Mouse (Mus musculus) right cerebral cortex, postnatal 36 days (tissue): Measurements from ENCODE around the gene F11r.

Source experiments
- DNase-seq, 2 experiments: peaks; one replicate each; pipeline ENCODE4 v3.0.0; 2022; ENCODE audit warnings: low spot score in 2 of 2, mixed read lengths in 1 of 2

Gene F11r

DNA sequence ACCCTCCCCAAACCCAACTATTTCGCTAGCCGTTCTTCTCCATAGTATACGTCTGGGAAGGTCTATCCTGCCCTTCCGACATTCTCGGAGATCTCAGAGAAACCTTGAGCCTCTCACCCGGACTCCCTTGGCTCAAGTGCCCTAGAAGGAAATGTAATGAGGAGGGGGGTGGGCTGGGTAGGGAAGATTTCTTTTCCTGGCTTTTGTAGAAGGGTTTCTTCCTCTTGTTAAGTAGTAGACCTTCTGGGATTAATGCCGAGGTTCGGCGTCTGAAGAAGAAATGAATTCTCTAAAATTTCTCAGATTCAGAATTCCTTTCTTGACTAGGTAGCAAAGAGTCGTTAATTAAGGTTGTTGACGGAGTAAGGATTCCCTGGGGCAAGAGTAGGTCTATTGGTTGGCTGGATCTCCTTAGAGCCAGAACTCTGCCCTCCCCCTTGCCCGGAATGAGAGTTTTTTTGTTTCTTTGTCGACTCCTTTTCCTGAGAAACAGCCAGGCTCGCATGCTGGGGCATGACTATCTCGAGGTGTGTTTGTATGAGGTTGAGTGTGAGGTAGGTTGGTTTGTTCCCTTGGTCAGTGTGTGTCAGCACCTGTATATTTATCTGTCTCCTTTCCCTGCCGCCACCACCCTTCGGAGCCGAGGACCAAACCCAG, 807 bp downstream of the F11r start:
- no peak for DNase-seq

DNA sequence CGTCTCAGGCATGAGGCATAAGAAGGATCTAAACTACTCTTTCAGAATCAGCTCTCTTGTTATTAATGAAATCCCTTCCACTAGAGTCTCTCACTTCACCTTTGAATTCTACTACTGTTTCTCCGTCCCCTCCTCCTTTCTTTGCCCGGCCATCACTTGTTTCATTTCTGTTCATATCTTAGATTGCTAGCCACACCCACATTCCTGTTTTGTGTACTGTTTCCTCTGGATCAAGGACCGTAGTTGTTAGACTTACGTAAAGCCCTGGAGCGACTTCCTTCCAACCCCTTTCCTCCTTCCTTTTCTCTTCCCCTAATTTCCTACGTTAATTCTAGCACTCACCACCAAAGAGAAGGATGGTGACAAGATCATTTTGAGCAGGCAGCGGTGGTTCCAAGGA, 1.7 kb downstream of the F11r start:
- DNase-seq: no peak

DNA sequence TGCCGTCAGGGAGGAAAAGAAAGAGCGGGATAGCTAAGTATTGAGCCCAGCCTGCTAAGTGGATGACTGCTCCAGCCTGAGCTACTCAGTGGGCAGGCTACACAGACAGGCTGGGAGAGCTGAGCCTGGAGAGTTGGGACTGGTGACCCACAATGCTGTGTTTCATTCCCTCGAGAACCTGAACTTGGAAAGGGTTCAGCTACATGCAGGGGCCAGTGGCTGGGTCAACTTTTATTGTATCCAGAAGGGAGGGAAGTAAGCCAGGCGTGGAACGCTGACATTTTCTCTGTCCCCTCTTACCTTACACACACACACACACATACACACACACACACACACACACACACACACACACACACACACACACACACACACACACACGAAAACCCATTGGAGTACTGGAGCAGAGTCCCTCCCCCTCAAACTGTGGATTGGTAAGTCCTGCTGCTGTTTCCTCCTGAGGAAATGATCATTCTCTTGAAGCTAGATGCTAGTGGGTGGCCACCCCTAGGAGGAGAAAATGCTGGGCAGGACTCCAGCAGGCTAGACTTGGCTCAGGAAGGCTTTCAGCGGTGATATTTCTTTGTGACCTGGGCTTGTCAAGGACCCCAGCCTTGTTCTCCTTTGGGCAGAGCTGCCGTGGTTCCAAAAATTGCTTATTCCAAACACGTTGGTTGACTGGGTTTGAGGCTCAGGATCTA, 2.8 kb downstream of the F11r start:
- no peak for DNase-seq

DNA sequence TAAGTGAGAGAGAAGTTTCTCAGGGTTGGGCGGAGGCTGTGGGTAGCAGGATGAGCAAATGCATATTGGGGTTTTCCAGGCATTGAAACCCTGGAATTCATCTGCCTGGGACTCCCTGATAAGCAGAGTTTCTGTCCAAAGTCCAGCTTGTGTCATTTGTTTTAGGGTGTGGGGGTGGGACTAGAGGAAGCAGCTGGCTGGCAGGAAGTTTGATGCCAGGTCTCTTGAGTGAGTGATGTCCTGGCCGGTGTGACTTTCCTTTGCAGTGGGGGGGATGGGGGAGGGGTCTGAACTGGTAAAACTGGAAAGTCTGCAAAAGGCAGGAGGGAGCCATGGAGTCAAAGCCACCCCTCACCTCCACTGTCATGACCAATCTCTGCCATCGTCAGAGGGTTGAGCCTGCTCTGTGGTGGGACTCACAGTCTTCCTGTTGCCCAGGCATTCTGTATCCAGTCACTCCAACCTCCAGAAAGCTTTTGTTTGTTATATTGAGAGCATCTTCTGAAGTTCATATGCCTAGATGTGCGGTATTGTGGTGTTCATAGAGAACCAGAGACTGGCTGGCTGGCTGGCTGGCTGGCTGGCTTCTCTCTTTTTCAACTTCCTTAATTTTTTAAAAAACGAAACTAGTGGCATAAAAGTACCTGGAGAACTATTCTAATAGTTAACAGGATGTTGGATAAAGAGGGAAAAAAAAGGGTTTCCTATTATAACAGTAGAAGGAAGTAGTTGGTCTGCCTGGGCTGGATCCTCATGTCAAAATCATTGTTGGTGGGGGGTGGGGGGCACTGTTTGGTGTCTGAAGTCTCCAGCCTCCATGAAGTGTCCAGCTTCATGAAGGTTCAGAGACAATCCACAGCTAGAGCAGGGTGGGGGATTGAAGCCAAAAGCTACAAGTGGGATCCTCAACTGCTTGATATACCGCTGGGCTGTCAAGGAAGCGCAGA, 4.4 kb downstream of the F11r start:
- DNase-seq: no peak

- no peak for DNase-seq
Measured at GRCm38 (mm10) chr1:171442413-171442760, 5.1 kb downstream of the F11r start.

GRCm38 (mm10) chr1:171445050-171445449, 7.7 kb downstream of the F11r start:
- no peak for DNase-seq

DNA sequence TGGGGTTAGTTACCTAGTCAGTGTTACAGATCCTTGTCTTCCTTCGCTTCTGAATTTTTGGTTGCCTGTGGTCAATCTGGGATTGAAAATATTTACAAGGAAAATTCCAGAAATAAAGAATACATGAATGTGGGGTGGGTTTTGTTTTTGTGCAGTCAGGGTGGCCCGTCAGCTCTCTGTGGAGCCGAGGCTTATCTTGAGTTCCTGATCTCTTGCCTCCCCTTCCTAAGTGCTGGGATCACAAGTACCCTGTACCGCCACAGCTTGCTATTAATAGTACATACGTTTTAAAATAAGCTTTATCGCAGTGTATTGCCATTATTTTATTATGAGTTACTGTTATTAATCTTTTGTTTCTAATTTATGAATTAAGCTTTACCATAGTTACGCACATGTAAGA, 9.5 kb downstream of the F11r start:
- DNase-seq: no peak

GRCm38 (mm10) chr1:171447692-171448091, 10.4 kb downstream of the F11r start:
- DNase-seq: no peak

DNA sequence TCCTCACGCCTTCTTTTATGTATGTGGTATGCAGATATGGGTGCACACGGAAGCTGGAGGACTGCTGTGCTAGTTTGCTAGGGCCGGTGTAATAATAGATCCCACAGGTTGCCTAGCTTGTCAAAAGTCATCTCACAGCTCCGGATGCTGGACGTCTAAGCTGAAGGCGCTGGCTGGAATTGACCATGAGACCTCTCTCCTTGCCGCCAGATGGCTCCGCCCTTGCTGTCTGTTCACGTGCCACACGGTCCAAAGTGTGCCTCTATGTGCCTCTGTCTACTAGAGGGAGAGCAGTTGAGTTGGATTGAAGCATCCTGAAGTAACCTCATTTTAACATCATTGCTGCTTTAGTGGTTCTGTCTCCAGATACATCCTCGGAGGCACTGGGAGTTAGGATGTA, 12.7 kb downstream of the F11r start:
- no peak for DNase-seq

DNA sequence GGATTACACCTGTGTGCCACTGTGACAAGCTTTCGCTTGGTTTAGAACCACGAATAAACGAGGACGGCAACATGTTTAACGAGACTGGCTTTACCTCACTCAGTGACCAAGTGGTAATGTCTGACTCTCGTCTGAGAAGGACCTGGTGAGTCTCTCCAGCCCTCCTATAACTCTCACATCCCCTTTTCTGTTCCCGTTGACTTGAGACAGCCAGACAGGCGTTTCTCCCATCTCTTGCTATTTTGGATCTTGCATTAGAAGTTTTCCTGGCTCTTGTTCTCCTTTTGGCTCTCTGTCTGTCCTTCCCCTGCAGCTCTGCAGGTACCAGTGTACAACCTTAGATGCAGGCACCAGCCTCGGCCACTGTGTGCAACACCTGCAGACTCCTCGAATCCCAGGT, 13.7 kb downstream of the F11r start:
- DNase-seq: no peak

DNA sequence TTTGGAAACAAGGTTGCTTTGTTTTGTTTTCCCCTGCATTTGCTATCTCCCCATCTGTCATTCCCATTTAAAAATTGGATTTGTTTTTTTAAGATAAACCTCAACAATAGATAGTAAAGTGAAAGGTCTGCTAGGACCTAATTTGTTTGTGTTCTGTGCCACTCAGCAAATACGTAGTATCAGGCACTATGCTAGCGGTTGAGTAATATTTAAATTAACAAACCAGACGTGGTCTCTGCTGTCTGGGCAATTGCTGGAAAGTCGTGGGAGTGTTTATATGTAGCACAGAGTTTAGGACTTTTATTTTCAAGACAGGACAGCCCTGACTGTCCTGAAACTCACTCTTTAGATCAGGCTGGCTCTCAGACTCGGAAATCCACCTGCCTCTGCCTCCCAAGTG, 15.2 kb downstream of the F11r start:
- no peak for DNase-seq

DNA sequence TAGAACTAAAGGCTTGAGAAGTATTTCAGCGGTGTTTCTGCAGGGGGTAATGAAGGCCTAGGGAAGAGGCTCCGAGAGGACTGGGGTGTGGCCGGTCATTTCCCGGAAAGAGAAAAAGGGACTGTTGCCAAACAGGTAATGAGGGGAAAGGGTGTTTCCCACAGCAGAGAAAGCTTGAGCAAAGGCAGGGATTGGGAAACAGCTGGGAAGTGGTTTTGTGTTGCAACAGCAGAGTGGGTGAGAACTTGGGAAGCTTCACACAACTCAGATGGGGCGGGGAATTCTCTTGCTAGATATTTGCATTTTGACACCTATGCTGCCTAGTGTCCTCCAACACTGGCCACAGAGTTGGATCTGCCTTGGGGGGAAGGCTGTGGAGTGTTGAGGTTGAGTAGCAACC, 15.6 kb downstream of the F11r start:
- no peak for DNase-seq

- DNase-seq: no peak
Measured at GRCm38 (mm10) chr1:171454926-171455325, 17.6 kb downstream of the F11r start.

GRCm38 (mm10) chr1:171457568-171457967, 20.2 kb downstream of the F11r start:
- DNase-seq: no peak

GRCm38 (mm10) chr1:171459791-171460190, 22.5 kb downstream of the F11r start:
- no peak for DNase-seq

DNA sequence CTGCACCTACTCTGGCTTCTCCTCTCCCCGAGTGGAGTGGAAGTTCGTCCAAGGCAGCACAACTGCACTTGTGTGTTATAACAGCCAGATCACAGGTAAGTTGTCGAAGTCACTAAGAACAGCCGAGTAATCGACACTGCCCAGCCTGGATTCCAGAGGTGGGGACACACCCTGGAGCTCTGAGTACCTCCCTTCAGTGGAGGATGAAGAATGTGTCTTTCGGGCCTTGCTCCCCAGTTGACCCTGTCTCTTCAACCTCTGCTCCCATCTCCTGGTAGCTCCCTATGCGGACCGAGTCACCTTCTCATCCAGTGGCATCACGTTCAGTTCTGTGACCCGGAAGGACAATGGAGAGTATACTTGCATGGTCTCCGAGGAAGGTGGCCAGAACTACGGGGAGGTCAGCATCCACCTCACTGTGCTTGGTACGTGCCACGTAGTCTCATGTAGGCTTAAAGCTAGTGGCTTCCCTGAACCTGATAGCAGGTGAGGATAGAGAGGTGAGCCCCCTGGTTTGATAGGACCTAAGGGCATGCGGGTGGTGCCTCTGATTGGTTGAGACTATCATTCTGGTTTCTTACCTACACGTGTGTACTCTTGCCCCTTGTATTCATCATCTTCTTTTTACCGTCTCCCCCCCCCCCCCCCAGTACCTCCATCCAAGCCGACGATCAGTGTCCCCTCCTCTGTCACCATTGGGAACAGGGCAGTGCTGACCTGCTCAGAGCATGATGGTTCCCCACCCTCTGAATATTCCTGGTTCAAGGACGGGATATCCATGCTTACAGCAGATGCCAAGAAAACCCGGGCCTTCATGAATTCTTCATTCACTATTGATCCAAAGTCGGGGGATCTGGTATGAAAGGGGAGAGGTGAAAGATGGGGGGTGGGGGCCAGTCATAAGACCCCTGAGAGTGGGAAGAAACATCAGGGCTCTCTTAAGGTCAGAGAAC, 23.5 kb downstream of the F11r start:
- DNase-seq: no peak

- DNase-seq: no peak
Measured at GRCm38 (mm10) chr1:171463133-171463532, 25.8 kb downstream of the F11r start.

GRCm38 (mm10) chr1:171465749-171466412, 28.5 kb downstream of the F11r start:
- no peak for DNase-seq

DNA sequence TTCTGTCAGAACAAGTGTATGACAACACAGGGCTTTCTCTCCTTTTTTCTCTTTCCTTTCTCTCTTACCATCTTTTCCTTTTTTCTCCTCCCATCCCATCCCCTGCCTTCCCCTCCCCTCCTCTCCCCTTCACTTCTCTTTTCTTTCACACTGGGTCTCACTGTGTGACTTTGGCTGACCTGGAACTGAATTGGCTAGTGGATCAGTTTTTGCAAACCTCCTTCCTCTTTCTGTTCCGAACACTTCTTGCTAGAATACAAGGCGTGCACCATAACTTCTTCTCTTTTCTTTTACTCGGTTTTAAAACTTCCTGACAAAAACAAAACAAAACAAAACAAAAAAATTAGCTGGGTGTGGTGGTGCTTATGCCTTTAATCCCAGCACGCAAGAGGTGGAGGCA, 29.2 kb downstream of the F11r start:
- DNase-seq: no peak

- no peak for DNase-seq
Measured at GRCm38 (mm10) chr1:171469678-171470077, 32.3 kb downstream of the F11r start.

- DNase-seq: no peak
Measured at GRCm38 (mm10) chr1:171470371-171470871, 33.1 kb downstream of the F11r start.
